Mouse (Mus musculus): ENCODE results near the gene Dchs1. TPM values are rescaled to one million over a fixed set of nuclear protein-coding genes. Genes with fewer than 3 reads are reported as not detected.
"Not testable (repeated sequence)": the region's sequence is repeated elsewhere in the genome, so short reads cannot be mapped to it uniquely, and the experiment has no call there.

Gene Dchs1
- total RNA-seq, 2 experiments from 2014 or later = 17.9 to 27.1 TPM

DNA sequence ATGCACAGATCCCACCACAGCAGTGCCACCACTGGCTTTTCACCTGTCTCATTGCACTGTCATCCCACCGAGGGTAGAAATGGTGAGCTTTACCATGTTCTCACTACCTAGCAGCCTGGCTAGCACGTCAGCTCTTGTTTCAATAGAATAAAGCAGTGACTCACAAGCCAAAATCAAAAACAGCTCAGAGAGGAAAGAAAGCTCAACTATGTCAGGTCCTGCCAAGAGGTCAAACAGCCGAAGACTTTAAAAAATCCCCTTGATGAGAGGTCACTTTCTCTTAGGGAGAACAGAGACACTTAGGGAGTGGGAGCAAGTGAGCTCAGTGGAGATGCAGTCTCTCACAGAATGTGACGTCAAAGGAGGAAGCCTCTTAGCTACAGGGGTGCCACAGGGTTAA is 3.6 kb downstream of the Dchs1 start:
- no peak for DNase-seq

DNA sequence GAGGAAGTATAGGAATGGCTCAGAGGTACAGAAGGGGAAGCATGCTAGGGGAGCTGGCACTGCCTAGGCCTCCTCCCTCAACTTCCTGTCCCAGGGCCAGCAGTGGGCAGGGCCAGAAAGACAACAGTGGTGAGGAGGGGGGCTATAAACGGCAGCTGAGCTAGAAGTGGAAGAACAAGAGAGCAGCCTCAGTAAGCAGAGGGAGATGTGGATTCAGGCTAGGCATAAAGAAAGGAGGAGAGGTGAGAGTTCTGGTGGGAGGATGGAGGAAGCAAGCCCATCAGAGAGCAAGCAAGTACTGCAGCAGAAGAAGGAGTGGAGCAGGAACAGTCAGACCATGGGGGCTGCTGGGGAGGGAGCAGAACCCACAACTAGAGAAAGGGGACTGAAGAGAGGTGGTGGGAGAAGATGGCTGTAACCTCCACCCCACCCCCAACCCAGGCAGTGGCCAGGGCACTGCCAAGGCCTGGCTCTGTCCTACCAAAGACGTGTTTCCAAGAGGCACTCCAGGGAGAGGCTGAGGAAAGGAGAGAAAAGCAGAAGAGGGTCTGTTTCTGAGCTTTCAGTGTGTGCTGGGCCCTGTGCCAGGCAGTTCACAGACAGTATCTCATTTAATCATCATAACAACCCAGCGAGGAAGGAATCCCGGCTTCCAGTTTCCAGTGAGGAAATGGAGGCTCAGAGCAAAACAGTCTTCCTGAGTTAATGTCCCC is 8.7 kb downstream of the Dchs1 start:
- no peak for DNase-seq

DNA sequence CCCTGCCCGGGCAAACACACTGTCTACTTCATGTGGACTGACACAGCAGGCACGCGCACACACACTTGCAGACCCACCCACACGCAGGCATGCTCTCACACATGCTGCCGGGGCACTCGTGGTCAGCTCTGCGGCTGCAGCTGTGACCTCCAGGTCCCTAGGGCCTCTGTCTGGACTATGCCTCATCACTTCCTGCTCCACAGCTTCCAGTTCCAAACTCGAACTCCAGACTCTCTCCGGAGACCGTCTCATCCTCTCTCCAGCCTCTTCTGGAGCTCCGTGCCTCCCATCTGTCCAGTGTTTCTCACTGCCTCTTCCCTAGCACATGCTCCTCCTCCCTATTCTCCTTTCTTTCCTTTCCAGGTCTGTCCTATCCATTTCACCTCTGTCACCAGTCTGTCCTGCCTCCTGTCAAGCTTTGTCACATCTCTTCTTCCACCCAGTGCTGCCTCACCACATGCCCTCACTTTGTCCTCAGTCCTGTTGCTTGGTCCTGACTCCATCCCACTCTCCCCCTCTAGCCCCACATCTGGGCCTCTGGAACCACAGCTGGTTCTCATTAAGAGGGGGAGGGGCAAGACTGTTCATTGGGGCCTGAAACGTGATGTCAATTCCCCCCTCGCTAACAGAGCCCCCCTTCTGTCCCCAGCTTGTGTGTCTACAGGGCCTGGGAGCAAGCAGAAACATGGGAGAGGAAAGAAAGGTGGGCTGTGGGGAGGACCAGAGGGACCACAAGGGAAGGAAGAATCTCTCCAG is 9.5 kb downstream of the Dchs1 start:
- peak; percentile 62 for DNase-seq

DNA sequence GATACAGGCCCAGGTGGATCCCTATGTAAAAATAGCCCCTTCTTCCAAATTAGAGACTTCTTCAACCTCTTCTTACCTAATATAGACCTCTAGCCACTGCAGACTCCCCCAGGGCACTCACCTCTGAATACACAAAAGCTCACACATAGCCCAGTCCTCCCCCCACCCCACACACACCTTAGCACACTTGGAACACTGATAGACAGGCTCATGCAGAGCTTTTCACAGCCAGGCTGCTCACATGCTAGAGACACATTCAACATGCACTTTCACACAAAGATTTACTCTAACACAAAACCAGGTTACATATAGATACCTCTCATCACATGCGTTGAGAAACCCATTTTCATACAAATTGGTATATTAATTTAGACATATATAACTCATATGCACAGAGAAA is 10.1 kb downstream of the Dchs1 start:
- no peak for DNase-seq

DNA sequence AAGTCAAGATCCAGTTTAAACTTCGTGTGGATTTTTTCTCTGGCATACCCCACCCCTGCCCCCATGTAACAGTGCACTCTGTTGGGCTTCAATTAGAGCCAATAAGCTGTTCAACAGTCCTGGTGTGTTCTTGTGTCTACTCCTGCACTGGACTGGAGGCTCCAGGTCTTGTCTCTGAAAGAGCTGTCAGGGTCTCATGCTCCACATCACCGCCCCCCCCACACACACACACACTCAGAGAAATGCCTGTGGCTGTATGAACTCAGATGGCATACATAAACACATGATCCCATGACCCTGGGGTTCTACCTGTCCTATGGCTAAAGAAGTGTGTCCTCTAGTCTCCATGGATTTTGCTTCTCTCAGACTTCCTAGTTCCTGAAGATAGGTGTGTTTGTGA is 11.4 kb downstream of the Dchs1 start:
- DNase-seq = no peak

DNA sequence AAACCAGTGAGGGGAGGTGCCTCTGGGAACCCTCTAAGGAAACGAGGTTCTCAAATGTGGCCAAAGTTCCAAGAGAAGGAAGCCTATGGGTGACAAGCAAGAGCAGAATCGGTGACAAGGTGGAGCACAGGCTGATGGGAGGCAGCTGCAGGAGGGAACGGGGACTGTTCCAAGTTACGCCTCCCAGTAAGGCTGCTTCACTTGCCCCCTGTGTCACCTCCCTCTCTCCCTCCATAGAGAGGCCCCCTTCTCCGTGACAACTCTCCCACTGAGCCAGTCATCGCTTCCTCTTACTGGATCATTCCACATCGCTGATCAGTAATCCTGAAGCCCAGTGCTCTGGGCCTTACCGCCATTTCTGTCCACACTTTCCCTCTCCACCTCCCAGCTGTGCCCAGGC is 12.8 kb downstream of the Dchs1 start:
- DNase-seq = no peak

DNA sequence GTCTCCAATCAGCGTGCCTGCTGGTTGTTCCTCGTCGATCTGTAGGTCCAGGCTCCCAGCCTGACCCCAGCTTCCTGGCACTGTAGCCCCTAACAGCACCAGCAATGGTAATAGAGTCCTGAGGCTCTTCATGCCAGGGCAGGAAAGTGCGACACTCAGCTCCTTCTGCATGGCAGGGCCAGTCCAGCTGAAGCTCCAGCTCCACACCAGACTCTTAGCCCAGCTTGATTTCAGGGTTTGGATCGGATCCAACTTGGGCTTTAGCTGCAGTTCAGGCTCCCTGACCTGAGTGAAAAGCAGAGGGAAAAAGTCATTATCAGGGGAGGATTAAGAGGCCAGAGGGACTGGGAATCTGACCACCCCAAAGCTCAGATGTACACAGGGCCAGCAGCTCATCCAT is 14.4 kb downstream of the Dchs1 start:
- no peak for DNase-seq

DNA sequence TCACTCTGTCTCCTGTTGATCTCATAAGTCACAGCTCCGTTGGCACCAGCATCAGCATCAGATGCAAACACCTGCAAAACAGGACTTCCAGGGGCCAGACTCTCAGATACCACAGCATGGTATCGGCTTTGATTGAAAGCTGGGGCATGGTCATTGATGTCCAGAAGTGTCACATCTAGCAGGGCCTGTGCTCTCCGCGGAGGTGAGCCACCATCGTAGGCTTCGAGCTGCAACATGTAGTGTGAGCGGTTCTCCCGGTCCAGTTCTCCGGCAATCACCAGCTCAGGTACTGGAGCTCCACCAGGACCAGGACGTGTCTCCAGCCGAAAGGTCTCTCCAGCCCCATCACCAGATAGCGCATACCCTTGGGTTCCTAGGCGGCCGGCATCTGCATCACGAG is 15.1 kb downstream of the Dchs1 start:
- DNase-seq = no peak

DNA sequence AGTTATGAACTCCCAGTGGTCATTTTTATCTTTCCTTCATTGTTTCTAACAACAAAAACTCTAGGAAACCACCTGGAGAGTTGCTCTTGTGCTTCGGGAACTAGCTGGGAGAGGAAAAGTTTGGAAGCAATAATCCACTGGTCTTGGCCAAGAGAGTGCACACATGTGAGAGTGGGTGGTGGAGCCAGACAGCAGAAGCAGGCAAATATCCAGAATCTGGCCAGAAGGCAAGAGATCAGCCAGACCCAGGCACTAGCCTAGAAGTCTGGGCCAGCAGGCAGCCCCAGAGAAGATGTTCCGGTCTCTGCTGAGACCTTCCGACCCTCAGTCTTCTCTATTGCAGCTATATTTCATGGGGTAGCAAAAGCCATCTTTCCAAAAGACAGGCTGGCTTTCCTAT is 17.5 kb downstream of the Dchs1 start:
- DNase-seq = no peak

DNA sequence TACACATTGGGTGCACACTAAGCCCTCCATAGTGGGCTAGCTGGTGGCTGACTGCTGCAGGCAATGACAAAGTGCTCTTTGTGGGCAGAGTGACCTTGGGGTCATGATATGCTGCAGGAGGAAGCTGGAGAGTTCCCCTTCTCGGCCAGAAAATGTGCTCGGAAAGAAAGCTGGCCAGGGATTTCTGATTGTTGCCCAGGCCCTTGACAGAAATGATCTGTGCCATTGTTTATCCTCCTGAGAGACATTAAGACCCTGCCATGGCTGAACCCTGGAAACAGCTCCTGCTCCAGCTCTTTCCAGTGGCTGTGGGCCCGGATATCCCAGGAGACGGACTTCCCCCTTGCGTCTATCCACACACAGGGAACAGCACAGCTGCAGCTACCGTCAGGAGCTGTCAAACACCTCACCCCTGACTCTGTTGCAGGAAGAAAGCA is 19.7 kb downstream of the Dchs1 start:
- no peak for DNase-seq

DNA sequence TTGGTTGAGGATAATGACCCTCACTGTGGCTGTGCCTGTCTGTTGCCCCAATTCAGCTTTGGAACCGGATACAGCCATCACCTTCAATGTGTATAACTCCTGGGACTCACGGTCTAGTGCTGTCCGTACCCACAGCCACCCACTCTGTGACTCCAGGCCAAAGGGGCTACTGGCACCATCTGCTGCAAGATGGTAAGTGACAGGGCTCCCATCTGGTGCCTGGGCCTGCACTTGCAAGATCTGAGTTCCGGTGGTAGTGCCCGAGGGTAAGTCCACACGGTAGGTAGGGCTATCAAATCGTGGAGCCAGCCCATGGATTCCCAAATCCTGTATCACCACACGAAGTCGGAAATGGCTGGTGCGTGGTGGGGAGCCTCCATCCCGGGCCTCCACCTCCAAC is 23.1 kb downstream of the Dchs1 start:
- DNase-seq = no peak

DNA sequence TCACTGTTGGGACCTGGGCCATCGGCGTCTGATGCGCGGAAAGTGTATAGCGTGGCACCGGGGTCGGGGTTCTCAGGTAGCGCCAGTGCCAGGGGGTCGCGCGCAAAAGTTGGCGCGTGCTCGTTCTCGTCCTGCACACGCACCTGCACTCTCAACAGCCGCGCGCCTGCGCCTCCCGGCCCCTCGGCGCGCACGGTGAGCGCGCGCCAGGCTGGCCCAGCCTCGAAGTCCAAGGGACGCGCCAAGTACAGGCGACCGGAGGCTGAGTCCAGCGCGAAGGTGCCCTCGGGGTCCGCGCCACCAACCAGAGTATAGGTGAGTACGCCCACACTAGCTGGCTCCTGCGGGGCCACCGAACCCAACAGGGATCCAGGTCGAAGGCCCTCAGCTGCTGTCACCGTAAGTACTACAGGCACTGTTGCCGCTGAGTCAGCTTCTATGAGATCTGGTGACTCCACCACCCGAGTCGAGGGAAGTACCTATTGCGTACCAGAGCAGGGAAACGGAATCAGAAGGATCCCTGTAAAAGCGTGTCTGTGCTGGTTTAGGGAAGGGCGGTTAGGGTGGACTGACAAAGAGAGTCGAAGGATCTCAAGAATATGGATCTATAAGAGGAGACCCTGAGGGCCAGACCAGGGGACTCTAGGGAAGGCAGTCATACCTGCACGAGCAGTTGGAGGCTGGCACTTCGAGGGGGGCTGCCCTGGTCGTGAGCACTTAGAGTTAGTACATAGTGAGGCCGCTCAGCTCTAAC is 24.8 kb downstream of the Dchs1 start:
- DNase-seq = no peak

DNA sequence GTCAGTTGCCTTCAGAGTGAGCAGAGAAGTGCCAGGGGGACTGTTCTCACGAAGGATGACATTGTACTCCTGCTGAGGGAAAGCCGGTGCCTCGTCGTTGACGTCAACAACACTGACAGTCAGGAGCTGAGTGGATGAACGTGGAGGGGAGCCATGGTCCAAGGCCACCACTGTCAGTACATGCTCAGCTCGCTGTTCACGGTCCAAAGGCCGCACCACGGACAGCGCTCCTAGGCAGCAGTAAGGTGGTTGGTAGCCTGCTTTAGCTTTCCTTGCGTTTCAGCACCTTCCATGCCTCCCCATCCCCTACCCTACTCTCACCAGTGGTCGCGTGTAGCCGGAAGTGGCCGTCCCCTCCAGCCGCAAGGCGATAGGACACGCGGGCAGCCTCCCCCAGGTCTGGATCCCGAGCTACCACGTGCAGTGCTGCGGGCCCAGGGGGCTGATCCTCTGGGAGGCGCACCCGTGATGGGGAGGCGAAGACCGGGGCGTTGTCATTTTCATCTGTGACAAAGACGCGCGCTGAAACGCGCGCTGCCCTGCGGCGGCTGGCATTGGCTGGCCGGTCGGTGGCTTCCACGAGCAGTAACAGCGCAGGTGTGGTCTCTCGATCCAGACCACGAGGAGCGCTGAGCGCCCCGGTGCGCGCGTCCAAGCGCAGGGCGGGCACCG is 25.5 kb downstream of the Dchs1 start:
- DNase-seq = no peak

DNA sequence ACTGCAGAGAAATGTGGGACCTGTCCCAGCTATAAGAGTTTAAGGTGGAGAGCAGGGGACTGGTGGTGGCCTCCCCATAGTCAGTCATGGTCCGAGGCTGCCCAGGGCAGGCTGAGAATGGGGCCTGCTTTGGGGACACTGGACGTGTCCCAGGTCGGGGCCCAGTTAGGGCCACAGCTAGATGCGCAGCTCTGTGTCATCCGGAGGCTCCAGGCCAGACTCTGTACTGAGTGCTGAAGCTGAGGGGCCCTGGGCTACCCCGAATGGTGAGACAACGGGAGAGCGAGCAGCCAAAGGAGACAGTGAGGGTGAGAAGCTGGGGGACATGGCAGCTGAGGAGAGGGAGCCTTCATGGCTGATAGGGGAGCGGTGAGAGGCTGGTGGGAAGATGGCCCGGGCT is 34.2 kb downstream of the Dchs1 start:
- DNase-seq = no peak

DNA sequence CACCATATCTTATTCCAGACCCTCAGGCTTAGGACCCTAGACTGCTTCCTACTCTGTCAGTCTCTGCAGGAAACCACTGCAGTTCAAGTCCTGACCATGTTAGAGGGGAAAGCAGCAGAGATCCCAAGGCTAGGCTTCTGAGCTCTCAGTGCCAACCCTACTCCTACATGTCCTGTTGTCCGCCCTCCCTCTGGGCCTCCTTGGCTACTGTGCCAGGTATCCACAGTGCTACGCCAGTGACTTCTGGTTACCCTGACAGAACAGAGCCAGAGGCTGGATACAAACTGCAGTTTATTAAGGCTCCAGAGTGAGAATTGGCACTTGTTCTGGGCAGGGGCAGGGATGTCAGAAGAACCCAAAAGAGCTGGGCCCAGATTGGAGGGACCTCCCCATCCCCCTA is 34.7 kb downstream of the Dchs1 start:
- no peak for DNase-seq

DNA sequence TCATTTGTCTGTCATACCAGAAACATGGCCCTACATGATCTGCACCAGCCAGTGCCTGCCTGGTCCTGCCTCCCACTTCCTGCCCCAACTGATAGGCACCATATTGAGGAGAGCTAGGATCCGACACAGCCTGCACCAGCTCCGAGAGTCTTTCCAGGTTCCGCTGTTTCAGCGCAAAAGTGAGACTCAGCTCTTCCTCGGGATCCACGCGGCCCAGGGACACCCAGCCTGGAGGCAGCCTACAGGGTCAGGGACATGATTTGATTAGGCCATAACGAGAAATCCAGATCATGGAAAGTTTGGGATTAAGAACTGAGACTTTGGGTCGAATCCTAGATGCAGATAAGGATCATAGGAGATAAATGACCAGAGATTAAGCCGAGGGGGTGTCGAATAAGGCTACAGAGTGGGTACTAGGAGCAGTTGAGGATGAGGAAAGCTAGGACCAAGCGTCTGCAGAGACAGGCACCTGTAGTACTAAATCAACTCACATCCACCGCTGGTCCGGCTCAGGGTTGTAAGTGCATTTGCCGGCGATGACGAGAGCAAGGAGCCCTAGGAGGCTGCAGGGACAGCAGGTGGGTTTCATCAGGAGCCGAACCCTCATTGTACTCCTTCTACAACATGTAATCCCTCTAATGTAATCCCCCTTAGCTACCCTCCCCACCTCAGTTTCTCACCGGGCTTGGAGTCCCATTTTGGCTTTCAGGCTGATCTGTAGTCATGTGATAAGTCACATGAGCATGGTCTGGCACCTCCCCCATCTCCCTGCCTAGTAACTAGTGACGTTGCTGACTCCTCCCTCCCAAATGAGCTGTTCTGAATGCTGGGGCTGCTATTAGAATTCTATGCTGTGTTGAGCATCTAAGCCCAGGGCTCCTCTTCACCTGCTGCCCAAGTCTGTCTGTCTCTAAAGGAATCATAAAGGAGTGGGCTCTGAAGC is 35.7 kb downstream of the Dchs1 start, which contains the start of gene Tpp1:
Gene Tpp1, minus strand, starts transcription at position 745 of the 943 bp plus-strand sequence.
- peak; percentile 78 for DNase-seq

DNA sequence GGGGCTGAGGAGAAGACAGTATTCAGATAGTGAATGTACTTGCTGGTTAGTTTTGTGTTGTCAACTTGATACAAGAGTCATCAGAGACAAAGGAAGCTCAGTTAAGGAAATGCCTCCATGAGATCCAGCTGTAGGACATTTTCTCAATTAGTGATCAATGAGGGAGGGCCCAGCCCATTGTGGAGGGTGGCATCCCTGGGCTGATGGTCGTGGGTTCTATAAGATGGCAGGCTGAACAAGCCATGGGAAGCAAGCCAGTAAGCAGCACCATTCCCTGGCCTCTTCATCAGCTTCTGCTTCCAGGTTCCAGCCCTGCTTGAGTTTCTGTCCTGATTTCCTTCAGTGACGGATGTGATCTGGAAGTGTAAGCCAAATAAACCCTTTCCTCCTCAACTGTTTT is 39.7 kb downstream of the Dchs1 start:
- DNase-seq = no peak

DNA sequence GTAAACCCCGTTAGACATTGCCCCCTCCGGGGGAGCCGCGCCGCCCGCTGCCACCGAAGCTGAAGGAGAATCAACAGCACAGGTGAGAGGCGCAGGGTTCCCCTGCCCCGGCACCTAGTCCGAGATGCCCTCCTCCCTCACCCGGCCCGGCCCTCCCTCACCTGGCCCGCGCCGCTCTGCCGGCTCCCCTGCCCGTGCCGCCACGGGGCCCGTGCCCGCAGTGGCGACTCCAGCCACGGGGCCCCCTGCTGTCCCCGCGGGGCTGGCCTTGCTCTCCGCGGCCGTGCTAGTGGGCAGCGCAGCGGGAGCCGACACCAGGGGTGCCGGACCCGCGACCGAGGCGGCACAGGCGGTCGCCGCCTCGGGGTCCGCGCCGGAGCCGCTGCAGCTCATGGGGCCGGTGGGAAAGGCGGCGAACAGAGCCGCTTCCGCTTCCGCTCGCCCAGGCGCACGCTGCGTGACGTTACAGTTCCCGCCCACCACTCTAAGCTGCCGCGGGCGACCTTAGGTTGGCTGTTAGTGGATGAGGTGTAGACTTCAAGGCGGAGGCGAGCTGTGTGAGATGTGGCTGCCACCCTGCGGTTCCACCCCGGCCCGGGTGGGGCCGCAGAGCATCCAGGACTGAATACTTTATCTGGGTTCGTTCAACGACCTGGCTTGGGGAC is 43.4 kb downstream of the Dchs1 start, which contains the start of gene Taf10:
Gene Taf10, minus strand, starts transcription at position 436 of the 665 bp plus-strand sequence.
- DNase-seq = peak; percentile 79

DNA sequence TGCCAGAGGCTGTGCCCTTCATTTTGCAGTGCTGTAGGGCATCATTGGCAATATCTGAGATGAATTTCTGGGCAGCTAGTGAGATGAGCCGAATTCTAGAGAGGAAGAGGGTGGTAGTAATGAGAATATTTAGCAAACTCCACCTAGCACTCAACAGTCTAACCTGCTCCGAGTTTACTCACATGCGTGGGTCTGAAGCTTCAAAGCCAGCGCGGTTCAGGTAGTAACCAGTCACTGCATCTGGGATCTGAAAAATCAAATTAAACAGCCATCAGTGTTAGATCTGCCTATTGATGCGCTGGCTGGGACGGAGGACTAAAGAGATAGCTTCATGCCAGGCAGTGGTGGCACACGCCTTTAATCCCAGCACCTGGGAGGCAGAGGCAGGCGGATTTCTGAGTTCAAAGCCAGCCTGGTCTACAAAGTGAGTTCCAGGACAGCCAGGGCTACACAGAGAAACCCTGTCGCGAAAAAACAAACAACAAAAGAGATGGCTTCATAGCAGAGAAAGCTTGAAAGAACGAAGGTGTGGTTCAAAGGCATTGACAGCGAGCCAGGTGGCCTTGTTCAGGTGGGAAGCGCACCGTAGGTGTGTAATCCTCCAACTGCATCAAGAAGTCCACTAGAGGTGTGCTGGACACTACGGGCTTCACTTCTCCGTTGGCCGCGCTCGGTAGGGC is 44.1 kb downstream of the Dchs1 start:
- DNase-seq = not testable (repeated sequence)

Data from gastrocnemius, postnatal 10 days (tissue).